Mouse (Mus musculus): ENCODE data around the gene Olfr745.

Olfr745 gene

DNA sequence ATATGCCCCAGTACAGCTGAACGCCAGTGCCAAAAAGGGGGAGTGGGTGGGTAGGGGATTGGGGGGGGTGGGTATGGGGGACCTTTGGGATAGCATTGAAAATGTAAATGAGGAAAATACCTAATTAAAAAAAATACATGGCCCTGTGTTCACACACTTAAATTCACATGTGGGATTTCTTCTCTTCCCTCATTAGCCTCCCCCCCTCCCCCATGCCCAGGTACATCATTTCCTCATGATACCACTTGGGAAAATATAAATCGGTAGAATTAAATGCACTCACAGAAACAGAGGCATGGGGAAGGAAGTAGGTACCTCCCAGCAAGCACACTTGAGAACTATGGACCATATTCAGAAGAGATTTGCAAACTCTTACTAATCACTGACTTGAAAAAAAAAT is at the start of gene Olfr745:
TSS of gene Olfr745 (plus strand) at position 301 of the 400 bp plus-strand sequence.
- DNase-seq, result no peak

DNA sequence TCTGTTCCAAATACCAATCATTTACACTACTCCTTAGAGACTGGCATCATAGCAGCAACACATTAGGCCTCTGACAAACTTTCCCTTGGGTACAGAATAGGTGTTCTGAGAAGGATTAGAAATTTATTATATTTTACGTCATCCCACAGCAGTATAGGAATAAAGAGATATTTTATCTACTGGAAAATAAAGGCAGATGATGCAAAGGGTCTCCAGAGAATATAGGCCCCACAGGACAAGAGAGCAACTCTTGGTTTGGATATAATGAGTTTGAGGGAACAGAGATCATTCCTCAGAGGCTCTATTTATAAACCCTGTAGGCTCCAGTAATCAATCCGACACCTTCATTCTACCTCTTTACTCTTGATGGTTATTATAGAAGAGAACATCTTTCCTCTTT is 24.6 kb upstream of the Olfr745 start, which contains the start of gene Olfr744:
TSS of gene Olfr744 (plus strand) at position 301 of the 400 bp plus-strand sequence.
- no peak for DNase-seq

GRCm38 (mm10) chr14:50646783-50647182 is 7.6 kb downstream of the Olfr745 start, which contains the start of gene Olfr746:
Gene Olfr746 (plus strand): TSS chr14:50647083.
- DNase-seq, result no peak

DNA sequence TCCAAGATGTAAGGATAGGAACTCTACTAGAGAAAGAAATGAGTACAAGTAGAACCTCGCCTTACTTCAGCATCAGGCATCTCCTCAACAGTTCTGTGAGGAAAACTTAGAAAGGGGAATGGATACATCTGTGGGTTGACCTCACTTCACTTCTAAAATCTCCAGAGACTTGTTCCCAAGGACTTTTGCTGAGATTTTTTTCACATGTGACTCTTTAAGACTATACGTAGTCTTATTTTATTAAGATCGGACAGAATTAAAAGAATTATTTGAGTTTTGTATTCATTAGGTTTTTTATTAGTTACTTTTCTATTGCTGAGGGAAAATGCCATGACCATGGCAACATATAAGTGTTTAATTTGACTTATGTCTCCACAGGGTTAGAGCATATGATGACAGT is 53.9 kb downstream of the Olfr745 start, which contains the start of gene Olfr747:
TSS of gene Olfr747 (minus strand) at position 101 of the 400 bp plus-strand sequence.
- no peak for DNase-seq
